ENCODE assay signal across 1 mouse cellular context in the genomic region with DNA sequence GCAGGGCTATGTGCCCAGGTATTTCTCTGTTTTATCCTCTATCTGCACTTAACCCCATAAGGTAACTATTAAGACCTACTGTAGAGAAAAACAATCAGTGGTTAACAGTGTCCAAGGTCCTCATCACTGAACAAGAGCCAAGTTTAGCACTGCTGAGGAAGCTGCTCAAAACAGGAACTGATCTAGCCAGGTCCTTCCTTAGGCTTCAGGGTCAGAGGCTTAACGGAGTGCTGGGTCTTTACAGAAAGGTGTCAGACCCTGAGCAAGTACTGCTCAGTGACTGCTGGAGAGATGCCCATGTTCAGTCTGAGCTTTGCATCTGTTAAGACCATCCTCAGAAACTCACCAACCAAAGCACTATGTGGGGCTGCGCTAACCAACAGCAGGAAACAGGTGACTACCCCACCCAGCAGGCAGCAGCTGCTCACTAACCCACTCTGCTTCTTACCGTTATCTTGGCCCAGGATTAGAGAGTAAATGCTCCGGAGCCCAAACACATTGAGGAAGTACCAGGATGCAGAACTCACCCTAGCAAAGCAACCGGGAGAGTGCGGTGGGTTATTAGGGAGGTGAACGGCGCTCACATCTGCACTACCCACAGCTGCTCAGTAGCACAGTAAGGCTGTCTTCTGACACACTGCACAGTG.
TF ChIP-seq lines count a peak whose summit lies in the region.

No protein-coding gene starts in this region.

TF ChIP-seq in MEL, 35 proteins besides CTCF, POLR2A, EP300 and RAD21:
- no peak for TF ChIP-seq MEF2A (IDR thresholded peaks at IDR 0.05; ENCODE audit: extremely low read depth, insufficient replicate concordance, low read depth, low read length, poor library complexity, severe bottlenecking)
- TF ChIP-seq SIN3A (IDR thresholded peaks at IDR 0.05; ENCODE audit: low read length) = peak; percentile 56; the same call in 1 of the 2 replicates
- peak; percentile 92 for TF ChIP-seq ETS1 (IDR thresholded peaks at IDR 0.05; ENCODE audit: low read depth, low read length)
- TF ChIP-seq CHD1 (IDR thresholded peaks at IDR 0.05; ENCODE audit: low read depth, low read length) = no peak
